Mouse (Mus musculus) intestine, postnatal 0 days (tissue): ENCODE data around the gene Rad51b. TPM values are rescaled to one million over a fixed set of nuclear protein-coding genes. Genes with fewer than 3 reads are reported as not detected.

Source experiments
- ATAC-seq: fragments of 200-750 bp; cut with Nextera tagmentation; 2 replicates; pipeline ENCODE4 v1.8.0; 2017; ENCODE audit warnings: mild to moderate bottlenecking, moderate TSS enrichment, moderate library complexity
- H3K27ac ChIP-seq: fragments of 300-500 bp; sonication (generic); 2 replicates; pipeline ENCODE4 v1.5.1; 2014; ENCODE audit warnings: mild to moderate bottlenecking, low read depth, low read length, moderate library complexity
- H3K27me3 ChIP-seq: fragments of 300-500 bp; sonication (generic); replicated peaks from 2 replicates; pipeline ENCODE4 v1.6.1; 2014; ENCODE audit warnings: low read length, mixed read lengths; ENCODE audit not compliant: control insufficient read depth, insufficient read depth
- H3K36me3 ChIP-seq: fragments of 300-500 bp; sonication (generic); 2 replicates; pipeline ENCODE4 v1.6.1; 2014; ENCODE audit warnings: mild to moderate bottlenecking, moderate library complexity; ENCODE audit not compliant: control insufficient read depth, insufficient read depth
- H3K4me1 ChIP-seq: fragments of 300-500 bp; sonication (generic); replicated peaks from 2 replicates; pipeline ENCODE4 v1.6.1; 2014; ENCODE audit warnings: antibody characterized with exemption, low read length, mixed read lengths; ENCODE audit not compliant: control insufficient read depth, insufficient read depth
- H3K4me2 ChIP-seq: fragments of 300-500 bp; sonication (generic); replicated peaks from 2 replicates; pipeline ENCODE4 v1.6.1; 2014; ENCODE audit warnings: low read depth, mild to moderate bottlenecking, moderate library complexity
- H3K4me3 ChIP-seq: fragments of 300-500 bp; sonication (generic); 2 replicates; pipeline ENCODE4 v1.5.1; 2014; ENCODE audit warnings: low read depth, low read length
- H3K9ac ChIP-seq: fragments of 300-500 bp; sonication (generic); 2 replicates; pipeline ENCODE4 v1.6.1; 2014; ENCODE audit warnings: mild to moderate bottlenecking, low read depth, low read length
- H3K9me3 ChIP-seq: fragments of 300-500 bp; sonication (generic); 2 replicates; pipeline ENCODE4 v1.6.1; 2016; ENCODE audit warnings: mixed run types; ENCODE audit not compliant: control insufficient read depth
- CTCF ChIP-seq: sonication (generic); IDR thresholded peaks from 2 replicates; pipeline ENCODE4 v1.5.1; 2016; ENCODE audit warnings: low read depth, mild to moderate bottlenecking, control low read depth, antibody characterized with exemption, moderate library complexity
- WGBS: fragments of 180-500 bp; shearing (Covaris S2); extraction: QIAGEN DNeasy Blood & Tissue Kit; methylation state at CpG from one replicate; pipeline ENCODE4 v1.1.7; 2014; 5-methylcytosine and 5-hydroxymethylcytosine counted together
- polyA plus RNA-seq: library from polyadenylated mRNA; unstranded; fragments of >200 nt; fragmentation: Nextera tagmentation; extraction: Ambion mirVana; gene quantifications from 2 replicates; pipeline ENCODE4 v1.2.1, GENCODE M21; 2015

Gene Rad51b
- polyA plus RNA-seq, 1 experiment from 2014 or later: 1.9 TPM

- no peaks in the 10 kb centered on the region for H3K36me3 ChIP-seq
- H3K4me1 ChIP-seq: peaks cover 10% of the 10 kb centered on the region
- H3K4me2 ChIP-seq: no peak overlapping the region
- H3K27me3 ChIP-seq: no peaks in the 10 kb centered on the region
- no peak overlapping the region for H3K9ac ChIP-seq
- H3K9me3 ChIP-seq: no peaks in the 10 kb centered on the region
- no peak overlapping the region for H3K27ac ChIP-seq
- no peak overlapping the region for H3K4me3 ChIP-seq
- WGBS: 60% methylated on average over 4 of the region's 4 CpGs
- TF ChIP-seq CTCF: no peak
- no peak for ATAC-seq
Measured at GRCm38 (mm10) chr12:79559410-79560015, 262.4 kb downstream of the Rad51b start.

- no peak overlapping the region for H3K4me2 ChIP-seq
- H3K27ac ChIP-seq: no peak overlapping the region
- no peak for TF ChIP-seq CTCF
- H3K4me3 ChIP-seq: no peak overlapping the region
- H3K4me1 ChIP-seq: peaks cover 10% of the 10 kb centered on the region
- ATAC-seq: no peak; the same call in 1 of the 2 replicates
- H3K27me3 ChIP-seq: no peaks in the 10 kb centered on the region
- H3K9ac ChIP-seq: no peak overlapping the region
- H3K9me3 ChIP-seq: no peaks in the 10 kb centered on the region
- 59% methylated on average over 8 of the region's 8 CpGs for WGBS
- H3K36me3 ChIP-seq: no peaks in the 10 kb centered on the region
Measured at GRCm38 (mm10) chr12:79560084-79560699, 263.1 kb downstream of the Rad51b start.

DNA sequence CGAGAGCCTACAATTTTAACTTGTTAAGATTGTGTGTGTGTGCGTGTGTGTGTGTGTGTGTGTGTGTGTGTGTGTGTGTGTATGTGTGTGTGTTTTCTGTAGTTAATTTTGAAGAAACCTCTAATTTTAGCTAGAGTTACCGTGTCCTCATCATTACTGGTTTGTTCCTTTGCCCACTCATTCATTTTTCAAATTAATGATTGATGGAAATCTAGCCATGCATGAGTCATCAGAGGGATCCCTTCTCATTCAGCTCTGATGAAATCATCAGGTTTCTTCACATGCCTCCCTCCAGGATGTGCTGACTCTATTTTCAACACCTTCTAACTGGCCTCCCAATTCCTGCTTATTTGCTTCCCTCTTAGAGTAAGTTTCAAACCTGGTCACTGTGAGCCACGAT lies 263.8 kb downstream of the Rad51b start:
- H3K27me3 ChIP-seq: no peaks in the 10 kb centered on the region
- H3K9me3 ChIP-seq: no peaks in the 10 kb centered on the region
- no peak for TF ChIP-seq CTCF
- no peak overlapping the region for H3K4me3 ChIP-seq
- H3K36me3 ChIP-seq: no peaks in the 10 kb centered on the region
- ATAC-seq: peak; percentile 73
- H3K9ac ChIP-seq: no peak overlapping the region
- H3K27ac ChIP-seq: no peak overlapping the region
- peaks cover 10% of the 10 kb centered on the region for H3K4me1 ChIP-seq
- 62% methylated on average over 4 of the region's 4 CpGs for whole genome bisulfite sequencing
- no peak overlapping the region for H3K4me2 ChIP-seq

DNA sequence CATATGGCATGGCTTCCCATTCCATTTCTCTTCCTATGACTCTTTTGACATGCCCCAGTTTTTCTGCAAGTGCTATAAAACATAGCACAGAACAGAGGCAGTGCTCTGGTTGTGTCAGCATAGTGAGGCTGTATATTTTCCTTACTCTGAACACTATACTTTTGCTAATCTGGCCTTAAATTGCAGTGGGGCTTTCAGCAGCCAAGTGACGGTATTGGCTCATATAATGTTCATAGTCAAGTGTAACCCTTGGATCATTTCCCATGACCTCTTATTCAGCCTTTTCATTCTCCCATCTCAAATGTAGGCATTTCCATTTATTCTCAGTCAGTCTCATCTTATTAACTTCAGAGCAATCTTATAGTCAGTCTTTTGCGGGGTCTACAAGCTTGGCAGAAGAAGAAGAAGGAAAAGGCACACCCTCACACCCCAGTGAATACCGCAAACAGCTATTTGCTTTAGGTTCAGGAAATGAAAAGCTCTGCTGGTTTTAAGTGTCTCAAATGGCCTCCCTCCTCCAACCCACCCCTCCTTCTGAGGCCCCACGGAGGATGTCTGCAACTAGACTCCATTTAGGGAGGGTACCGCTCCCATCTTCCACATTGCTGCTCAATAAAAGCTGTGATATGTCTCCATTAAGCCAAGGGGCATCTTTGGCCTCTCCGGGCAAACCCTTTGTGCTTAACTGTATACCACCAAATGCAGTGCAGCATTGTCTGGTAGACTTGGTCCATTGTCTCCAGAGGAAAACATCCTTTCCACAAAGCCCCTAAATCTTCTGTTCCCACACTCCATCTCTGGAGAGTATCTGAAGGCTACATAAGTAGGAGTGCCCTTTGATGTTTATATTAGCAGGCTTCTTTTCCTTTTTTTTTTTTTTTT lies 277.3 kb downstream of the Rad51b start:
- no peak overlapping the region for H3K4me3 ChIP-seq
- ATAC-seq: no peak
- H3K27me3 ChIP-seq: no peaks in the 10 kb centered on the region
- no peaks in the 10 kb centered on the region for H3K4me1 ChIP-seq
- H3K4me2 ChIP-seq: no peak overlapping the region
- no peak overlapping the region for H3K27ac ChIP-seq
- H3K36me3 ChIP-seq: no peaks in the 10 kb centered on the region
- no peak overlapping the region for H3K9ac ChIP-seq
- no peaks in the 10 kb centered on the region for H3K9me3 ChIP-seq
- TF ChIP-seq CTCF: no peak
- WGBS: 79% methylated on average over 6 of the region's 6 CpGs

DNA sequence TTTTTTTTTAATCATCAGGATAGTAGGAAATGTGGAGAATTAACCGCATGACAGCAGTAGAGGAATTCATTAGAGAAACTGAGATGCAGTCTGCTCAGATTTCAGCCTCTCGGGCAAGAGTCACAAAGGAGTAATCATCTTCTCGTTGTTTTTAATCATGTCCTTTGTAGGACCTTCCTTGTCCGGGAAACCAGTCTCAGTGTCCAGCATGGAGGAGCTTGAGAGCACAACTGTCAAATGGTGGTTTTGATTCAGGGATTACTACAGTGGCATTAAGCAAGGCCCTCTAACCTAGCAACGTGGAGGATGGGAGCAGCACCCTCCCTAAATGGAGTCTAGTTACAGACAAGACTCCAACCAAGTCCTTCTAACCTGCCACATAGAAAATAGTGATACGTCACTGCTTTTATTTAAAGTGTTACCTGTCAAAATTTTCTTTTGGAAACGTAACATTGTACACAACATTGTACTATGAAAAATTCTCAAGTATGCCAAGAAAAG lies 278.0 kb downstream of the Rad51b start:
- 86% methylated on average over 7 of the region's 7 CpGs for WGBS
- H3K27ac ChIP-seq: no peak overlapping the region
- no peak for TF ChIP-seq CTCF

GRCm38 (mm10) chr12:79577525-79577924 lies 280.4 kb downstream of the Rad51b start:
- WGBS: 87% methylated on average over 2 of the region's 2 CpGs
- TF ChIP-seq CTCF: no peak
- H3K4me3 ChIP-seq: no peak overlapping the region
- H3K36me3 ChIP-seq: no peaks in the 10 kb centered on the region
- H3K4me2 ChIP-seq: no peak overlapping the region
- H3K9me3 ChIP-seq: no peaks in the 10 kb centered on the region
- no peak overlapping the region for H3K9ac ChIP-seq
- ATAC-seq: no peak
- H3K27me3 ChIP-seq: no peaks in the 10 kb centered on the region
- no peaks in the 10 kb centered on the region for H3K4me1 ChIP-seq
- no peak overlapping the region for H3K27ac ChIP-seq

More for the DNA sequence above, 278.0 kb downstream of the Rad51b start:
- Histone ChIP-seq H3K4me3 (no peak overlapping the region), H3K9me3 (no peaks in the 10 kb centered on the region), H3K4me1 (no peaks in the 10 kb centered on the region), H3K36me3 (no peaks in the 10 kb centered on the region), H3K9ac (no peak overlapping the region), H3K4me2 (no peak overlapping the region), H3K27me3 (no peaks in the 10 kb centered on the region)
- ATAC-seq: no peak
